Mouse (Mus musculus): ENCODE measurements around the gene Yes1. TPM values are rescaled to one million over a fixed set of nuclear protein-coding genes. Genes with fewer than 3 reads are reported as not detected.
"Not testable (repeated sequence)": the region's sequence is repeated elsewhere in the genome, so short reads cannot be mapped to it uniquely, and the experiment has no call there.

Gene Yes1
- polyA plus RNA-seq, 1 experiment, result not detected

DNA sequence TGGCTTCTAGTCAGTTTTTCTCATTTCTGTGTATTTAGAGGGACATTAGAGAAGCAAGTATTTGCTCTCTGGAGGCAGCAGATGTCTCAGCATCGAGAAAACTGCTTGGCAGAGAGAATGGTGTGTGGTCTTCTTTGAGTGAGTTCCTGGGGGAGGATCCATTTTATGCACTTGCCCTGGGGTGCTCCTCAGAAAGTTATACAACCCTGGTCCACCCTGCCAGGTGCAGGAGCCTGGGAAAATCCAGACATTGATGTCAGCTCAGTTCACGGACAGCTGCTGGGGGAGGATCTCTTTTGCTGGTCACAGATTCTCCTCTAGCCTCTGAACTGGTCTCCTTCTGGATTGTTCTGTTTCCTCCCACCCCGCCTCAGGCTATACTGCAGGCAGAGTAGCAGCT lies 110.3 kb downstream of the Yes1 start:
- H3K4me1 ChIP-seq, result peaks cover 7% of the 10 kb centered on the region; the same call in 1 of the 2 replicates
- no peaks in the 10 kb centered on the region for H3K36me3 ChIP-seq (replicated peaks; ENCODE audit: low read length)
- no peak overlapping the region for H3K4me3 ChIP-seq (replicated peaks)
- H3K9me3 ChIP-seq, result no peaks in the 10 kb centered on the region
- no peak for TF ChIP-seq GATA1 (IDR thresholded peaks at IDR 0.05; ENCODE audit: borderline replicate concordance, low read length)
- no peak for TF ChIP-seq FLI1 (IDR thresholded peaks at IDR 0.05; ENCODE audit: low read length)
- H3K27me3 ChIP-seq (replicated peaks), result peaks cover 8% of the 10 kb centered on the region

DNA sequence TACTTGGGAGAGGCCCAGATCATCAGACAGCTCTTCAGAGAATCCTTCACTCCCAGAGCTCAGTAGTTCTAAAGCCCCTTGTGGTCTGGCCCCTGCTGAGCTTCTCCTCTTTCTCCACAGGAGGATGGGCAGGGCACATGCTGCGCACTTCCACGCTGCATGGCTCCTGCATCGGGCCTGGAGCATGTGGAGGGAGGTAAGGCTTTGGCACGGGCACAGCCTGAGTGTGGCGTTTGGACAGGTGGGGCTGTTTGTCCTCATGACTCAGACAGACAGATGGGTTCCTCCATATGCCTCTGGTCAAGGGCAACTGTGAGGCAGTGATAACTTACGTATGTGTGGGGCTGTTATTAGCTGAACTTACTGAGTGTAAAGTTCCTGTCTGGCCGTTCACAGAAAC lies 111.3 kb downstream of the Yes1 start:
- Histone ChIP-seq H3K36me3 (replicated peaks; ENCODE audit: low read length) (no peaks in the 10 kb centered on the region), H3K27me3 (replicated peaks) (peaks cover 6% of the 10 kb centered on the region), H3K9me3 (no peaks in the 10 kb centered on the region), H3K4me1 (peaks cover 7% of the 10 kb centered on the region; the same call in 1 of the 2 replicates), H3K4me3 (replicated peaks) (no peak overlapping the region)
- TF ChIP-seq FLI1 (IDR thresholded peaks at IDR 0.05; ENCODE audit: low read length) (no peak), GATA1 (IDR thresholded peaks at IDR 0.05; ENCODE audit: borderline replicate concordance, low read length) (no peak)

DNA sequence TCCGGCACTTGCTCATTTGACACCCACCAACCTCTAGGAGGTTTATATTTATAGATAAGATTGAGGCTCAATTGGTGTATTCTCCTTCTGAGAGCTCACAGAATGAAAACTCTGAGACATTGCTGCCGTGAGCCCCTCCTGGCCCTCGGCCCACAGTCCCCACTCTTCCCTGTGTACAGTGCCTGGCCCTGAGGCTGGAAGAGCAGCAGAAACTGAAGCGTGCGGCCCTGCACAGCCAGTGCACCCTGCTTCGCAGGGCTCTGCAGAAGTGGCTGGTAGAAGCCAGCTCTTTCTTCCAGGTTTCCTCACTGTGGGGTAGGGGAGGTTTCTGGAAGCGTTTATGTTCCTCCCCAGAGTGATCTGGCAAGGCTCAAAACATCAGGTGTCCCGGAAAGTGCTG lies 111.7 kb downstream of the Yes1 start:
- H3K9me3 ChIP-seq; H3K36me3 ChIP-seq (replicated peaks; ENCODE audit: low read length); H3K4me1 ChIP-seq; H3K27me3 ChIP-seq (replicated peaks); H3K4me3 ChIP-seq (replicated peaks): not testable (repeated sequence)

DNA sequence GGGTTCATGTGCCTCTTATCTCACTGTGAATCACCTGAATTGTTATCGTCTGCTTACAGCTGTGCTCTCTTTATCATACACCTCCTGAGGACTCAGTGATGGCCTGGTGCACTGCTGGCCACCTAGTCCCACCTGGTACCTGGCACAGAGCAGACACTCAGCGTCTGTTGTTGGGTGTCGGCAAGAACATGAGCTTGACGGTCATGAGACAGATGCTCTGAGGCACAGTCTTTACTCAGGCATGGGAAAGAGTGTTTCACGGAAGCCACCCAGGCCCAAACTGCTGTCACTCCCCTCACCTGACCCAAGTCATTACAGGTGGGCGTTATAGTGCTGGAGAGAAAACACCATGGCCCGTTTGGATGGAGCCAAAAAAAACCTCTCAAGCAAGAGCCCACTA lies 113.0 kb downstream of the Yes1 start:
- no peak for TF ChIP-seq FLI1 (IDR thresholded peaks at IDR 0.05; ENCODE audit: low read length)
- no peak for TF ChIP-seq GATA1 (IDR thresholded peaks at IDR 0.05; ENCODE audit: borderline replicate concordance, low read length)
- H3K4me1 ChIP-seq, result peaks cover 5% of the 10 kb centered on the region; the same call in 1 of the 2 replicates
- H3K36me3 ChIP-seq (replicated peaks; ENCODE audit: low read length), result no peaks in the 10 kb centered on the region
- H3K9me3 ChIP-seq, result no peaks in the 10 kb centered on the region
- peaks cover 4% of the 10 kb centered on the region for H3K27me3 ChIP-seq (replicated peaks)
- H3K4me3 ChIP-seq (replicated peaks), result no peak overlapping the region

DNA sequence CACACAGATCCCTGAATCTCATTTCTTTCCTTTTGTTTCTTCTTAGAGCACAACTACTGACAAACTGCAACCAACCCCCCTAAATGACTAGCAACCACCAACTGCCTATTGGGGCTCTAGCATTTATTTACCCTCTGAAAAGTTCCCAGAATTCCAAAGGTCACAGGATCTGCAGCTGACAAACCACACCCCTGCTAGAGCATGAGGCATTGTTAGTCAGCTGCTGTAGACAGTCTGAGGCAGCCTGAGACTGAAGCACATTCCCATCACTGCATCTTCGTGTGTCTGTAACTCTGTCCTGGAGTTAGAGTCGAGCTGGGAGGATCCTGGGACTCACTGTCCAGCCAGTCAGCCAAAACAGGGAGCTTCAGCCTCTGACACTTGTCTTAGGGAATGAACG lies 114.4 kb downstream of the Yes1 start:
- not testable (repeated sequence) for H3K4me3 ChIP-seq (replicated peaks); H3K9me3 ChIP-seq; H3K27me3 ChIP-seq (replicated peaks); H3K4me1 ChIP-seq; H3K36me3 ChIP-seq (replicated peaks; ENCODE audit: low read length)

GRCm38 (mm10) chr5:32728300-32728699 lies 117.3 kb downstream of the Yes1 start:
- Histone ChIP-seq H3K36me3 (replicated peaks; ENCODE audit: low read length) (peaks cover 11% of the 10 kb centered on the region), H3K4me1 (no peaks in the 10 kb centered on the region; the same call in 1 of the 2 replicates), H3K4me3 (replicated peaks) (no peak overlapping the region), H3K27me3 (replicated peaks) (no peaks in the 10 kb centered on the region), H3K9me3 (no peaks in the 10 kb centered on the region)
- TF ChIP-seq GATA1 (IDR thresholded peaks at IDR 0.05; ENCODE audit: borderline replicate concordance, low read length), result no peak
- TF ChIP-seq FLI1 (IDR thresholded peaks at IDR 0.05; ENCODE audit: low read length), result no peak

GRCm38 (mm10) chr5:32728851-32729250 lies 117.9 kb downstream of the Yes1 start:
- Histone ChIP-seq H3K27me3 (replicated peaks) (no peaks in the 10 kb centered on the region), H3K36me3 (replicated peaks; ENCODE audit: low read length) (peaks cover 16% of the 10 kb centered on the region), H3K4me1 (no peaks in the 10 kb centered on the region; the same call in 1 of the 2 replicates), H3K4me3 (replicated peaks) (no peak overlapping the region), H3K9me3 (no peaks in the 10 kb centered on the region)
- no peak for TF ChIP-seq FLI1 (IDR thresholded peaks at IDR 0.05; ENCODE audit: low read length)
- TF ChIP-seq GATA1 (IDR thresholded peaks at IDR 0.05; ENCODE audit: borderline replicate concordance, low read length), result no peak

GRCm38 (mm10) chr5:32733892-32734291 lies 122.9 kb downstream of the Yes1 start:
- not testable (repeated sequence) for H3K27me3 ChIP-seq (replicated peaks); H3K9me3 ChIP-seq; H3K4me1 ChIP-seq; H3K4me3 ChIP-seq (replicated peaks)
- peaks cover 63% of the 10 kb centered on the region for H3K36me3 ChIP-seq (replicated peaks; ENCODE audit: low read length)

DNA sequence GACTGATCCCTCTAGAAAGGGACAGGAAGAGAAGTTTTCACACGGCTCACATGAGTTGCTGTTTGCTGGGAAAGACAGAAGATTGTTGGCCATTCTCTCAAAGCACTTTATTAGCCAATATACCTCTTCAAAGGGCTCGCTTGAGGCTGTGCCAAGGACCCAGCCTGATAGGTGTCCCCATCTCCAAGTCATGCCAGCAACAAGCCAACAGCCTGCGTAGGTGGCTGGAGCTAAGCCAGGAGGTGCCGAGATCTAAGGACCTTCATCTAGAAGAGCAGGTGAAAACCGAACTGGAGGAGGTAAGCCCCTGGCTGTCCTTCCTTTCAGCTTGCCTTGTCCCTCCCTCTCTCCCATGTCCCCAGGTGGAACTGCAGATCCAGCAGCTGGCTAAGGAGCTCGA lies 124.8 kb downstream of the Yes1 start:
- no peaks in the 10 kb centered on the region for H3K4me1 ChIP-seq
- TF ChIP-seq FLI1 (IDR thresholded peaks at IDR 0.05; ENCODE audit: low read length) (no peak), GATA1 (IDR thresholded peaks at IDR 0.05; ENCODE audit: borderline replicate concordance, low read length) (no peak)
- no peaks in the 10 kb centered on the region for H3K27me3 ChIP-seq (replicated peaks)
- H3K9me3 ChIP-seq, result no peaks in the 10 kb centered on the region
- no peak overlapping the region for H3K4me3 ChIP-seq (replicated peaks)
- H3K36me3 ChIP-seq (replicated peaks; ENCODE audit: low read length), result peaks cover 73% of the 10 kb centered on the region

Other genes with a start within 250 kb of the Yes1 start
- 0.74 and 19.0 TPM in 2 replicates for gene Ppp1cb, start 152.3 kb upstream of the Yes1 start, polyA plus RNA-seq (2012; ENCODE audit: insufficient read depth, low replicate concordance)
- gene Pisd, start 174.5 kb downstream of the Yes1 start, polyA plus RNA-seq (2012; ENCODE audit: insufficient read depth, low replicate concordance), result 19.8 and 36.8 TPM in 2 replicates
- gene Gm20671, start 215.9 kb downstream of the Yes1 start, polyA plus RNA-seq (2012; ENCODE audit: insufficient read depth, low replicate concordance), result 1.2 TPM in 1 of 2 replicates, not detected in the other
- 0.36 and 1.3 TPM in 2 replicates for gene Prr14l, start 243.1 kb downstream of the Yes1 start, polyA plus RNA-seq (2012; ENCODE audit: insufficient read depth, low replicate concordance)